Mouse (Mus musculus): ENCODE measurements around the gene 1700020D05Rik.
"Not testable (repeated sequence)": the region's sequence is repeated elsewhere in the genome, so short reads cannot be mapped to it uniquely, and the experiment has no call there.

Gene 1700020D05Rik

GRCm38 (mm10) chr19:5494314-5494713 lies 9.3 kb downstream of the 1700020D05Rik start:
- DNase-seq (ENCODE audit: low spot score in 2 of 2): no peak

GRCm38 (mm10) chr19:5493301-5493721 lies 10.3 kb downstream of the 1700020D05Rik start:
- peak in 1 of 2 experiments; percentile 26 for DNase-seq (ENCODE audit: low spot score in 2 of 2)

- no peak for DNase-seq (ENCODE audit: low spot score in 2 of 2)
Observed at GRCm38 (mm10) chr19:5492641-5493040, 10.9 kb downstream of the 1700020D05Rik start.

GRCm38 (mm10) chr19:5490898-5491708 lies 12.5 kb downstream of the 1700020D05Rik start:
- peak; percentile 91 for DNase-seq (ENCODE audit: low spot score in 2 of 2)

- DNase-seq (ENCODE audit: low spot score in 2 of 2): peak; percentile 88 to 93
Observed at GRCm38 (mm10) chr19:5490313-5490897, 13.2 kb downstream of the 1700020D05Rik start, which contains the start of gene Cfl1. Cfl1 (plus strand) TSS chr19:5490455.

- DNase-seq (ENCODE audit: low spot score in 2 of 2): not testable (repeated sequence)
Observed at GRCm38 (mm10) chr19:5489721-5490120, 13.9 kb downstream of the 1700020D05Rik start.

- peak; percentile 92 to 94 for DNase-seq (ENCODE audit: low spot score in 2 of 2)
Observed at GRCm38 (mm10) chr19:5488878-5489571, 14.6 kb downstream of the 1700020D05Rik start.

- peak; percentile 97 for DNase-seq (ENCODE audit: low spot score in 2 of 2)
Observed at GRCm38 (mm10) chr19:5487768-5488550, 15.6 kb downstream of the 1700020D05Rik start, which contains the start of gene Mus81. Mus81 (minus strand) TSS chr19:5488402.

- no peak for DNase-seq (ENCODE audit: low spot score in 2 of 2)
Observed at GRCm38 (mm10) chr19:5486771-5487170, 16.8 kb downstream of the 1700020D05Rik start.

GRCm38 (mm10) chr19:5486286-5486685 lies 17.3 kb downstream of the 1700020D05Rik start:
- DNase-seq (ENCODE audit: low spot score in 2 of 2): no peak

- DNase-seq (ENCODE audit: low spot score in 2 of 2): no peak
Observed at GRCm38 (mm10) chr19:5485821-5486220, 17.8 kb downstream of the 1700020D05Rik start.

GRCm38 (mm10) chr19:5485371-5485770 lies 18.2 kb downstream of the 1700020D05Rik start:
- DNase-seq (ENCODE audit: low spot score in 2 of 2): no peak

GRCm38 (mm10) chr19:5484496-5484895 lies 19.1 kb downstream of the 1700020D05Rik start:
- DNase-seq (ENCODE audit: low spot score in 2 of 2): no peak

GRCm38 (mm10) chr19:5483386-5484359 lies 19.9 kb downstream of the 1700020D05Rik start:
- DNase-seq (ENCODE audit: low spot score in 2 of 2): no peak

GRCm38 (mm10) chr19:5481398-5481797 lies 22.2 kb downstream of the 1700020D05Rik start:
- no peak for DNase-seq (ENCODE audit: low spot score in 2 of 2)

- no peak for DNase-seq (ENCODE audit: low spot score in 2 of 2)
Observed at GRCm38 (mm10) chr19:5480016-5480415, 23.6 kb downstream of the 1700020D05Rik start.

- DNase-seq (ENCODE audit: low spot score in 2 of 2): no peak
Observed at GRCm38 (mm10) chr19:5477668-5478300, 25.8 kb downstream of the 1700020D05Rik start.

- DNase-seq (ENCODE audit: low spot score in 2 of 2): no peak
Observed at GRCm38 (mm10) chr19:5477004-5477667, 26.5 kb downstream of the 1700020D05Rik start.

GRCm38 (mm10) chr19:5475069-5475714 lies 28.4 kb downstream of the 1700020D05Rik start:
- DNase-seq (ENCODE audit: low spot score in 2 of 2): no peak

All from natural killer cell, adult 2 months (primary cell).